Mouse (Mus musculus): ENCODE data around the gene Vwa8. TPM values are rescaled to one million over a fixed set of nuclear protein-coding genes. Genes with fewer than 3 reads are reported as not detected.

Gene Vwa8
- total RNA-seq, 2 experiments from 2014 or later, result 42.9 to 46.3 TPM

- DNase-seq (ENCODE audit: low spot score in 2 of 2), result peak in 1 of 2 experiments; percentile 49
Measured at GRCm38 (mm10) chr14:79076560-79077300, 227.9 kb downstream of the Vwa8 start.

GRCm38 (mm10) chr14:79083573-79083972 lies 234.7 kb downstream of the Vwa8 start:
- DNase-seq (ENCODE audit: low spot score in 2 of 2), result no peak

- no peak for DNase-seq (ENCODE audit: low spot score in 2 of 2)
Measured at GRCm38 (mm10) chr14:79086006-79086405, 237.2 kb downstream of the Vwa8 start.

GRCm38 (mm10) chr14:79089464-79089863 lies 240.6 kb downstream of the Vwa8 start:
- DNase-seq (ENCODE audit: low spot score in 2 of 2), result peak in 1 of 2 experiments; percentile 18

GRCm38 (mm10) chr14:79097181-79097580 lies 248.3 kb downstream of the Vwa8 start:
- DNase-seq (ENCODE audit: low spot score in 2 of 2), result no peak

GRCm38 (mm10) chr14:79106655-79107515 lies 258.0 kb downstream of the Vwa8 start:
- peak; percentile 38 to 74 for DNase-seq (ENCODE audit: low spot score in 2 of 2)

GRCm38 (mm10) chr14:79109375-79109774 lies 260.5 kb downstream of the Vwa8 start:
- DNase-seq (ENCODE audit: low spot score in 2 of 2), result no peak

GRCm38 (mm10) chr14:79110012-79110411 lies 261.2 kb downstream of the Vwa8 start:
- DNase-seq (ENCODE audit: low spot score in 2 of 2), result no peak

- DNase-seq (ENCODE audit: low spot score in 2 of 2), result no peak
Measured at GRCm38 (mm10) chr14:79112050-79112449, 263.2 kb downstream of the Vwa8 start.

- no peak for DNase-seq (ENCODE audit: low spot score in 2 of 2)
Measured at GRCm38 (mm10) chr14:79114526-79115383, 265.9 kb downstream of the Vwa8 start.

- no peak for DNase-seq (ENCODE audit: low spot score in 2 of 2)
Measured at GRCm38 (mm10) chr14:79118457-79118856, 269.6 kb downstream of the Vwa8 start.

- no peak for DNase-seq (ENCODE audit: low spot score in 2 of 2)
Measured at GRCm38 (mm10) chr14:79119354-79119753, 270.5 kb downstream of the Vwa8 start.

GRCm38 (mm10) chr14:79120681-79121080 lies 271.8 kb downstream of the Vwa8 start:
- DNase-seq (ENCODE audit: low spot score in 2 of 2), result no peak

GRCm38 (mm10) chr14:79123466-79123865 lies 274.6 kb downstream of the Vwa8 start:
- DNase-seq (ENCODE audit: low spot score in 2 of 2), result no peak

- peak in 1 of 2 experiments; percentile 30 for DNase-seq (ENCODE audit: low spot score in 2 of 2)
Measured at GRCm38 (mm10) chr14:79124643-79125042, 275.8 kb downstream of the Vwa8 start.

GRCm38 (mm10) chr14:79126176-79126575 lies 277.3 kb downstream of the Vwa8 start:
- no peak for DNase-seq (ENCODE audit: low spot score in 2 of 2)

- DNase-seq (ENCODE audit: low spot score in 2 of 2), result no peak
Measured at GRCm38 (mm10) chr14:79134891-79135334, 286.1 kb downstream of the Vwa8 start.

GRCm38 (mm10) chr14:79135441-79135840 lies 286.6 kb downstream of the Vwa8 start:
- no peak for DNase-seq (ENCODE audit: low spot score in 2 of 2)

- no peak for DNase-seq (ENCODE audit: low spot score in 2 of 2)
Measured at GRCm38 (mm10) chr14:79136585-79136984, 287.7 kb downstream of the Vwa8 start.

GRCm38 (mm10) chr14:79137100-79137499 lies 288.2 kb downstream of the Vwa8 start:
- no peak for DNase-seq (ENCODE audit: low spot score in 2 of 2)

GRCm38 (mm10) chr14:79139096-79139651 lies 290.3 kb downstream of the Vwa8 start:
- DNase-seq (ENCODE audit: low spot score in 2 of 2), result no peak
